Mouse (Mus musculus) neural tube, embryonic 14.5 days (tissue): ENCODE results near the gene Gpr37l1. TPM values are rescaled to one million over a fixed set of nuclear protein-coding genes. Genes with fewer than 3 reads are reported as not detected.

Experiments used
- ATAC-seq: fragments of 200-750 bp; cut with Nextera tagmentation; 2 replicates; pipeline ENCODE4 v1.8.0; 2017; ENCODE audit warnings: low read depth, mild to moderate bottlenecking, moderate TSS enrichment, moderate library complexity
- H3K27ac ChIP-seq: fragments of 300-500 bp; sonication (generic); 2 replicates; pipeline ENCODE4 v1.5.1; 2014; ENCODE audit warnings: low read depth, mild to moderate bottlenecking, control low read depth, low read length, moderate library complexity, mixed read lengths
- H3K27me3 ChIP-seq: fragments of 300-500 bp; sonication (generic); 2 replicates; pipeline ENCODE4 v1.6.1; 2014; ENCODE audit warnings: low read length; ENCODE audit not compliant: control insufficient read depth, insufficient read depth
- H3K36me3 ChIP-seq: fragments of 300-500 bp; sonication (generic); 2 replicates; pipeline ENCODE4 v1.6.1; 2014; ENCODE audit warnings: low read length, mixed read lengths; ENCODE audit not compliant: control insufficient read depth, insufficient read depth
- H3K4me1 ChIP-seq: fragments of 300-500 bp; sonication (generic); 2 replicates; pipeline ENCODE4 v1.6.1; 2014; ENCODE audit warnings: low read length; ENCODE audit not compliant: control insufficient read depth, insufficient read depth
- H3K4me2 ChIP-seq: fragments of 300-500 bp; sonication (generic); 2 replicates; pipeline ENCODE4 v1.6.1; 2014; ENCODE audit warnings: mild to moderate bottlenecking, low read depth, low read length, control low read depth
- H3K4me3 ChIP-seq: fragments of 300-500 bp; sonication (generic); 2 replicates; pipeline ENCODE4 v1.5.1; 2014; ENCODE audit warnings: low read depth, low read length, control low read depth, mixed read lengths
- H3K9ac ChIP-seq: fragments of 300-500 bp; sonication (generic); replicated peaks from 2 replicates; pipeline ENCODE4 v1.6.1; 2014; ENCODE audit warnings: low read depth, mild to moderate bottlenecking, control low read depth, low read length, mixed read lengths
- H3K9me3 ChIP-seq: fragments of 300-500 bp; sonication (generic); 2 replicates; pipeline ENCODE4 v1.6.1; 2016; ENCODE audit warnings: low read length; ENCODE audit not compliant: control insufficient read depth
- WGBS: fragments of 180-500 bp; shearing (Covaris S2); extraction: QIAGEN DNeasy Blood & Tissue Kit; methylation state at CpG from one replicate; pipeline ENCODE4 v1.1.7; 2014; 5-methylcytosine and 5-hydroxymethylcytosine counted together
- polyA plus RNA-seq: library from polyadenylated mRNA; unstranded; fragments of >200 nt; fragmentation: Nextera tagmentation; extraction: Ambion mirVana; gene quantifications from 2 replicates; pipeline ENCODE4 v1.2.1, GENCODE M21; 2014

The Gpr37l1 gene
- polyA plus RNA-seq, 1 experiment from 2014 or later: 0.95 TPM

- Histone ChIP-seq H3K9ac (no peak overlapping the region), H3K36me3 (no peaks in the 10 kb centered on the region), H3K4me1 (no peaks in the 10 kb centered on the region), H3K4me3 (no peak overlapping the region), H3K27ac (no peak overlapping the region), H3K27me3 (no peaks in the 10 kb centered on the region), H3K9me3 (no peaks in the 10 kb centered on the region), H3K4me2 (no peak overlapping the region)
- WGBS: 77% methylated on average over 11 of the region's 11 CpGs
- no peak for ATAC-seq
Measured at GRCm38 (mm10) chr1:135183941-135184570, 16.6 kb upstream of the Gpr37l1 start.

DNA sequence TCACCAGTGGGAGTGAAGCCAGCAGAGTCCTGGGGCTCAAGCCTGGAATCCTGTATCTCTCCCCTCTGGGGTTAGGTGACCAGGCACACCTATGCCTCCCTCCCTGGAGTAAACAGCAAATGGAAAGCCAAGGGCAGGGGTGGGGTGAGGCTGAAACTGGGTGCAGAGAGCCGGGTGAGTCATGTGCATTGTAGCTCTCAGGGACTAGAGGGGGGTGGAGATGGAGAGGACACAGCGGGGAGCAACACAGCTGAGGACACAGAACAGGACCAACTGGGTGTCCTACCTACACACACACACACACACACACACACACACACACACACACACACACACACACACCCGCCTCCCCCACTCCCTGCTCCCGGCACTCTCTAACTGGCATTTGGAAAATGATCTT is 16.0 kb upstream of the Gpr37l1 start:
- H3K9me3 ChIP-seq: no peaks in the 10 kb centered on the region
- H3K27ac ChIP-seq: no peak overlapping the region
- no peak overlapping the region for H3K9ac ChIP-seq
- no peak for ATAC-seq
- no peak overlapping the region for H3K4me3 ChIP-seq
- H3K27me3 ChIP-seq: no peaks in the 10 kb centered on the region
- H3K4me1 ChIP-seq: no peaks in the 10 kb centered on the region
- 84% methylated on average over 4 of the region's 4 CpGs for WGBS
- H3K36me3 ChIP-seq: no peaks in the 10 kb centered on the region
- H3K4me2 ChIP-seq: no peak overlapping the region

GRCm38 (mm10) chr1:135182975-135183374 is 15.5 kb upstream of the Gpr37l1 start:
- H3K36me3 ChIP-seq: no peaks in the 10 kb centered on the region
- no peak overlapping the region for H3K9ac ChIP-seq
- no peak overlapping the region for H3K4me3 ChIP-seq
- no peak for ATAC-seq
- H3K4me1 ChIP-seq: no peaks in the 10 kb centered on the region
- WGBS: 74% methylated on average over 3 of the region's 3 CpGs
- no peak overlapping the region for H3K27ac ChIP-seq
- H3K27me3 ChIP-seq: no peaks in the 10 kb centered on the region
- no peaks in the 10 kb centered on the region for H3K9me3 ChIP-seq
- no peak overlapping the region for H3K4me2 ChIP-seq

- ATAC-seq: no peak
- WGBS: 79% methylated on average over 8 of the region's 8 CpGs
- no peak overlapping the region for H3K27ac ChIP-seq
- no peaks in the 10 kb centered on the region for H3K4me1 ChIP-seq
- no peaks in the 10 kb centered on the region for H3K27me3 ChIP-seq
- no peak overlapping the region for H3K4me2 ChIP-seq
- H3K36me3 ChIP-seq: no peaks in the 10 kb centered on the region
- no peak overlapping the region for H3K9ac ChIP-seq
- no peak overlapping the region for H3K4me3 ChIP-seq
- H3K9me3 ChIP-seq: no peaks in the 10 kb centered on the region
Measured at GRCm38 (mm10) chr1:135181880-135182623, 14.6 kb upstream of the Gpr37l1 start.

DNA sequence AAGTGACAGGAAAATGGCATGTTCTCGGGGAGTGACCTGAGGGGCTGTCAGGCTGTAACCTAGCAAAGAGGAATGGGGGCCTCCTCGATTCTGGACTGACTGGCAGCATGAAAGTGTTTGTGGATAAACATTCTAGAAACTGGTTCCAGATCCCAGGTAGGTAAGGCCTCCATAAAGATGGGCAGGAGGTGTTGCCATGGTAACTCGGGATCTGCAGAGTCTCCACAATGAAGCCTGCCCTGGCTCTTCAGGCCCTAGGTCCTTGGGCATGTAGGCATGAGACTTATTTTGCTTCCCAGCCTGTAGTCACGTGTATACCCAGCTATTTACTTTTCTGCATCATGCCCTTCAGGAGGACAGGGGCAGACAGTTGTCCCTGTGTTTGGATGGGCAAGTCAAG is 13.8 kb upstream of the Gpr37l1 start:
- no peaks in the 10 kb centered on the region for H3K4me1 ChIP-seq
- ATAC-seq: no peak
- H3K9me3 ChIP-seq: no peaks in the 10 kb centered on the region
- no peaks in the 10 kb centered on the region for H3K36me3 ChIP-seq
- H3K4me2 ChIP-seq: no peak overlapping the region
- no peaks in the 10 kb centered on the region for H3K27me3 ChIP-seq
- 79% methylated on average over 4 of the region's 4 CpGs for WGBS
- H3K9ac ChIP-seq: no peak overlapping the region
- no peak overlapping the region for H3K4me3 ChIP-seq
- H3K27ac ChIP-seq: no peak overlapping the region

GRCm38 (mm10) chr1:135180830-135181229 is 13.3 kb upstream of the Gpr37l1 start:
- Histone ChIP-seq H3K4me3 (no peak overlapping the region), H3K4me2 (no peak overlapping the region), H3K27ac (no peak overlapping the region), H3K4me1 (no peaks in the 10 kb centered on the region), H3K36me3 (no peaks in the 10 kb centered on the region), H3K9ac (no peak overlapping the region), H3K9me3 (no peaks in the 10 kb centered on the region), H3K27me3 (no peaks in the 10 kb centered on the region)
- ATAC-seq: no peak
- 91% methylated on average over 10 of the region's 10 CpGs for WGBS

DNA sequence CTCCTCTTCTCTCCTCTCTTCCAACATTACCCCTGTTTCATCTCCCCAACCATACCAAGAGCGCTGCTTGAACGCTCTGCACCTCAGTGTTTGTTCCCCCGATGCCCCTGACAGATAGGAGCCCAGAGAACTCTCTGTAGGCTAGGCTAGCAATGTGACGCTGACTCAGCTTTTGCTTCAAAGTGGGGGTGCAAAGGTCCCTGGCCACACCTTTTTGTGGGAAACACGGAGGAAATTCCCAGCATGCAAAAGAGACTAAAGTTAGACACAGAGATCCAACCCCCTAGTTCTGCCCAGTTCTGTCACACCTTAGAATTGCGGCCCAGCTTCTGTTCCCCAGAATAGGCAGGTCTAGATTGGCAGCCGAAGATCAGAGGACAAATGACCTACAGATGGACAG is 11.4 kb upstream of the Gpr37l1 start:
- no peak overlapping the region for H3K9ac ChIP-seq
- H3K27me3 ChIP-seq: no peaks in the 10 kb centered on the region
- H3K9me3 ChIP-seq: no peaks in the 10 kb centered on the region
- H3K27ac ChIP-seq: no peak overlapping the region
- 91% methylated on average over 7 of the region's 7 CpGs for WGBS
- no peak overlapping the region for H3K4me2 ChIP-seq
- no peak for ATAC-seq
- no peak overlapping the region for H3K4me3 ChIP-seq
- no peaks in the 10 kb centered on the region for H3K36me3 ChIP-seq
- H3K4me1 ChIP-seq: no peaks in the 10 kb centered on the region

GRCm38 (mm10) chr1:135177724-135178123 is 10.2 kb upstream of the Gpr37l1 start:
- Histone ChIP-seq H3K9me3 (no peaks in the 10 kb centered on the region), H3K36me3 (no peaks in the 10 kb centered on the region), H3K4me2 (no peak overlapping the region), H3K4me1 (no peaks in the 10 kb centered on the region), H3K27ac (no peak overlapping the region), H3K4me3 (no peak overlapping the region), H3K9ac (no peak overlapping the region), H3K27me3 (no peaks in the 10 kb centered on the region)
- ATAC-seq: no peak
- 88% methylated on average over 3 of the region's 3 CpGs for WGBS

DNA sequence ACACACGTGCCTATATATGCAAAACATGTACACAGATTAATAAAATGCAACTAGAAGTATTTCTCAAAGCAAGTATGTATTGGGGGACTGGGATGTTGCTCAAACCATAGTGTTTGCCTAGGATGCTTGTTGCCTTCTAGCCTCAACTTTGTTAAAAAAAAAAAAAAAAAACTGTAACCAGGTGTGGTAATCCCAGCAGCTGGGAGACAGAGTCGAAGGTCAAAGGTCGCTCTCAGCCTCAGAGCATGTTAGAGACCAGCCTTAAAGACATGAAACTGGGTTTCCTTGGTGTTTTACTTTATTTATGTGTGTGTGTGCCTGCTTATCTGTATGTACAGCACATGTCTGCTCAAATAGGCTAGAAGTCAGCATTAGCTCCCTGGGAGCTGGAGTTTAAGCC is 7.7 kb upstream of the Gpr37l1 start:
- H3K27me3 ChIP-seq: no peaks in the 10 kb centered on the region
- no peak for ATAC-seq
- WGBS: 82% methylated on average over 3 of the region's 3 CpGs

More for the DNA sequence above, 7.7 kb upstream of the Gpr37l1 start:
- Histone ChIP-seq H3K4me1 (no peaks in the 10 kb centered on the region), H3K9ac (no peak overlapping the region), H3K4me2 (no peak overlapping the region), H3K9me3 (no peaks in the 10 kb centered on the region), H3K4me3 (no peak overlapping the region), H3K27ac (no peak overlapping the region), H3K36me3 (no peaks in the 10 kb centered on the region)
